Mouse (Mus musculus) cerebellum, adult 2 months (tissue): ENCODE data around the gene Bank1. TPM values are rescaled to one million over a fixed set of nuclear protein-coding genes. Genes with fewer than 3 reads are reported as not detected.

Experiments used
- DNase-seq, 2 experiments: peaks; one replicate each; pipeline ENCODE4 v3.0.0; 2021
- H3K27ac ChIP-seq: fragments of 200-500 bp; 2 replicates; pipeline ENCODE4 v1.5.1; 2012; ENCODE audit warnings: low read length, control low read depth, inconsistent platforms; ENCODE audit not compliant: insufficient read depth
- H3K27me3 ChIP-seq: fragments of 200-500 bp; 2 replicates; pipeline ENCODE4 v1.6.1; 2012; ENCODE audit warnings: inconsistent platforms, mild to moderate bottlenecking, low read length, moderate library complexity; ENCODE audit not compliant: control insufficient read depth, insufficient read depth
- H3K4me1 ChIP-seq: fragments of 200-500 bp; 2 replicates; pipeline ENCODE4 v1.6.1; 2011; ENCODE audit warnings: low read length; ENCODE audit not compliant: control insufficient read depth, insufficient read depth
- H3K4me3 ChIP-seq: fragments of 200-500 bp; replicated peaks from 2 replicates; pipeline ENCODE3; 2011; ENCODE audit warnings: mild to moderate bottlenecking, low read depth, low read length, control low read depth; ENCODE audit not compliant: insufficient read depth
- CTCF ChIP-seq: fragments of 200-500 bp; IDR thresholded peaks from 2 replicates; pipeline ENCODE4 v1.5.1; 2011; ENCODE audit warnings: low read depth, mild to moderate bottlenecking, control low read depth, low read length, moderate library complexity, borderline replicate concordance; ENCODE audit not compliant: insufficient read depth
- POLR2A ChIP-seq: fragments of 200-500 bp; IDR thresholded peaks from 2 replicates; pipeline ENCODE4 v1.6.1; 2011; ENCODE audit warnings: low read length, control low read depth, borderline replicate concordance; ENCODE audit not compliant: insufficient read depth
- WGBS: fragments of 180-500 bp; shearing (Covaris S2); methylation state at CpG from one replicate; pipeline ENCODE4 v1.1.7; 2018; 5-methylcytosine and 5-hydroxymethylcytosine counted together
- polyA plus RNA-seq: library from polyadenylated mRNA; depleted of rRNA; stranded (reverse); fragments of >200 nt; gene quantifications from 2 replicates; pipeline ENCODE4 v1.2.3, GENCODE M21; 2012; rRNA removed

Bank1 gene
- 0.11 and 0.25 TPM in 2 replicates for polyA plus RNA-seq

DNA sequence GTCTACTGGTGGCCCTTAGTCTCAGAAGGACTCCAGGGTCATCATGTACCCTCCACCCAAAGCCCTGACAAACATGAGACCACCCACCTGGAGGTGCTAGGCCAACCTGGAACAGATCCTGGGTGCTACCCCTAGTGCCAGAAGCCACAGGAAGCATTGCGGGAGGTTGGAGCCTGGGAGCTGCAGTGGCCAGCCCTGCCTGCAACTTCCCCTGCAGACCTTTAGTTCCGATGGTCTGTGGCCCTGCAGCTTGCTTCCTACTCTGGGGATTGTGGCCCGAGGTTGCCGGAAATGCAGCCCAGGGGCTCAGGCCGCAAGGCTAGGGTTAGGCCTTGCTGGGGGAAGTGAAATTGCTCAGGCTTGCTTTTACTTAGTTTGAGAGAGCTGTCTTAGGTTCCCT, at the start of gene Bank1:
TSS of gene Bank1 (minus strand) at position 284 of the 400 bp plus-strand sequence.
- TF ChIP-seq CTCF (no peak), POLR2A (no peak)
- DNase-seq: no peak
- WGBS: 73% methylated on average over 5 of the region's 5 CpGs
- Histone ChIP-seq H3K27me3 (no peaks in the 10 kb centered on the region), H3K4me1 (no peaks in the 10 kb centered on the region), H3K4me3 (no peak within 1 kb of the TSS), H3K27ac (no peak within 1 kb of the TSS)

GRCm38 (mm10) chr3:136369916-136370315, 44.0 kb upstream of the Bank1 start:
- WGBS: 67% methylated on average over 11 of the region's 11 CpGs
- no peak for DNase-seq
- Histone ChIP-seq H3K4me3 (no peak overlapping the region), H3K27ac (no peak overlapping the region), H3K4me1 (peaks cover 7% of the 10 kb centered on the region; the same call in 1 of the 2 replicates), H3K27me3 (no peaks in the 10 kb centered on the region)
- TF ChIP-seq CTCF: no peak
- no peak for TF ChIP-seq POLR2A

- H3K27ac ChIP-seq: no peak overlapping the region
- DNase-seq: peak in 1 of 2 experiments; percentile 33
- H3K27me3 ChIP-seq: no peaks in the 10 kb centered on the region
Observed at GRCm38 (mm10) chr3:136369466-136369865, 43.6 kb upstream of the Bank1 start.

GRCm38 (mm10) chr3:136368505-136368999, 42.7 kb upstream of the Bank1 start:
- Histone ChIP-seq H3K4me3 (no peak overlapping the region), H3K27ac (no peak overlapping the region), H3K27me3 (no peaks in the 10 kb centered on the region), H3K4me1 (peaks cover 7% of the 10 kb centered on the region; the same call in 1 of the 2 replicates)
- 92% methylated on average over 4 of the region's 4 CpGs for WGBS
- no peak for DNase-seq
- TF ChIP-seq POLR2A (no peak), CTCF (no peak)

More at GRCm38 (mm10) chr3:136369466-136369865, 43.6 kb upstream of the Bank1 start:
- no peak for TF ChIP-seq POLR2A
- no peak for TF ChIP-seq CTCF
- no peak overlapping the region for H3K4me3 ChIP-seq
- WGBS: 17% methylated on average over 9 of the region's 9 CpGs
- peaks cover 7% of the 10 kb centered on the region; the same call in 1 of the 2 replicates for H3K4me1 ChIP-seq

DNA sequence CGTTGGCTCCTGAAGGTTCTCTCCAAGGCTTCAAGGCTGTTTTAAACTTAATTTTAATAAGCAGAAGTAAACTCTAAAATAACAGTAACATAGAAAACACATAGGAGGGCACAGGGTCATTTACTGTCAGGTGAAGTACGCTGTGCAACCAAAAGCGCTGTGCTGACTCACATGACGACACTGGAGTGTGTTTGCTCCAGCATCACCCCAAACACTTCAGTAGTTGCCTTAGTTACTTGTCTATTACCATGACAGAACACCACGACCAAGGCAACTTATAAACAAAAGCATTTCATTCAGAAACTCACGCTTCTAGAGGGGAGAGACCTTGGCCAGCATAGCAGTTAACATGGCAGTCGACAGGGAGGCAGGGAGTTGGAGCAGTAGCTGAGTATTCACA, 23.8 kb upstream of the Bank1 start:
- TF ChIP-seq POLR2A (no peak), CTCF (no peak)
- WGBS: 66% methylated on average over 7 of the region's 7 CpGs
- Histone ChIP-seq H3K27me3 (no peaks in the 10 kb centered on the region), H3K27ac (no peak overlapping the region), H3K4me1 (no peaks in the 10 kb centered on the region), H3K4me3 (no peak overlapping the region)
- no peak for DNase-seq

DNA sequence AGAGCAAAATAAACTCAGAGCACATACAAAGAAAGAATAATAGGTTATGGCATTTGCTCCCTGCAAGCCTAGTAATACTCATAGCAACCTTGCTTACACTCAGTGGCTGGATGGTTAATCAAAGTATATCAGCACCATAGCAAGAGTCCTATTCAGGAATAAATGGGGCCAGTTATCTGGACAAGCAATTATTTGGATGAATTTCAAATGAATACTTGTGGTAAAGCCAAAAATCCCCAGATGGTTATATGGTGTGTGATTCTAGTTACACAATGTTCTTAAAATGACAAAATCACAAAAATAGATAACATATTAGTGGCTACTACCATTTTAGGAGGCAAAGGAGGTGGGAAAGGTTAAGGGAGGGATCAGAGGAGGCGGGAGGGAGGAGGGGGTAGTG, 22.7 kb upstream of the Bank1 start:
- 59% methylated on average over 1 of the region's 1 CpGs for WGBS
- H3K27ac ChIP-seq: no peak overlapping the region
- DNase-seq: no peak
- H3K27me3 ChIP-seq: no peaks in the 10 kb centered on the region
- no peak overlapping the region for H3K4me3 ChIP-seq
- no peaks in the 10 kb centered on the region for H3K4me1 ChIP-seq
- TF ChIP-seq CTCF: no peak
- TF ChIP-seq POLR2A: no peak

- WGBS: 100% methylated on average over 1 of the region's 1 CpGs
Observed at GRCm38 (mm10) chr3:136347277-136347676, 21.4 kb upstream of the Bank1 start.

DNA sequence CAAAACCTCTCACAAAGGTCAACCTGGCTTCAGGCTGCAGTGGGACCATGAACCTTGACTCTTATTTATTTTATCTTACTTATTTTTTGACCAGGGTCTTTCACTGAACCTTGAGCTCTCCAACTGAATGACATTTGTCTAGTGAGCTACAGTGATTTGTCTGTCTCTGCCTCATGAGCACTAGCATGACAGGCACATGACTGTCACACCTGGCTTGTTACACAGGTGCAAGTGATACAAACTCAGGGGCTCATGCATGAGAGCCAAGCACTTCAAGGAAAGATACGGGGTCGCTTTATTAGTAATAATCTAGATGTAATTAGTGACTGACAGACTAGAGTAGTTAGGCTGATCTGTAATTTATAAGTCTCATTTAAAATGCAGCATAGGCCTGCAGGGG, 16.0 kb upstream of the Bank1 start:
- no peak for DNase-seq
- TF ChIP-seq CTCF (no peak), POLR2A (no peak)
- H3K27ac ChIP-seq: no peak overlapping the region
- H3K4me1 ChIP-seq: no peaks in the 10 kb centered on the region
- 96% methylated on average over 2 of the region's 2 CpGs for WGBS
- no peaks in the 10 kb centered on the region for H3K27me3 ChIP-seq
- no peak overlapping the region for H3K4me3 ChIP-seq

More at GRCm38 (mm10) chr3:136347277-136347676, 21.4 kb upstream of the Bank1 start:
- no peak overlapping the region for H3K4me3 ChIP-seq
- H3K4me1 ChIP-seq: no peaks in the 10 kb centered on the region
- H3K27ac ChIP-seq: no peak overlapping the region
- H3K27me3 ChIP-seq: no peaks in the 10 kb centered on the region
- no peak for DNase-seq
- TF ChIP-seq CTCF: no peak
- TF ChIP-seq POLR2A: no peak

GRCm38 (mm10) chr3:136339896-136340295, 14.0 kb upstream of the Bank1 start:
- Histone ChIP-seq H3K4me1 (no peaks in the 10 kb centered on the region), H3K27me3 (no peaks in the 10 kb centered on the region), H3K4me3 (no peak overlapping the region), H3K27ac (no peak overlapping the region)
- 76% methylated on average over 2 of the region's 2 CpGs for WGBS
- no peak for TF ChIP-seq POLR2A
- TF ChIP-seq CTCF: no peak
- no peak for DNase-seq
